Mouse (Mus musculus) thymus, adult 2 months (tissue): ENCODE data around the gene E330017A01Rik. TPM values are rescaled to one million over a fixed set of nuclear protein-coding genes. Genes with fewer than 3 reads are reported as not detected.

ENCODE experiments used
- DNase-seq: peaks from one replicate; pipeline ENCODE4 v3.0.0; 2021
- H3K27ac ChIP-seq: fragments of 200-500 bp; 2 replicates; pipeline ENCODE4 v1.5.1; 2012; ENCODE audit warnings: low read length, control low read depth; ENCODE audit not compliant: control insufficient read depth, insufficient read depth
- H3K27me3 ChIP-seq: fragments of 200-500 bp; 2 replicates; pipeline ENCODE4 v1.6.1; 2012; ENCODE audit warnings: mild to moderate bottlenecking, low read length, moderate library complexity, mixed read lengths; ENCODE audit not compliant: control insufficient read depth, insufficient read depth
- H3K36me3 ChIP-seq: fragments of 200-500 bp; 2 replicates; pipeline ENCODE4 v1.6.1; 2012; ENCODE audit warnings: mild to moderate bottlenecking, low read length, moderate library complexity; ENCODE audit not compliant: control insufficient read depth, insufficient read depth
- H3K4me1 ChIP-seq: fragments of 200-500 bp; replicated peaks from 2 replicates; pipeline ENCODE4 v1.6.1; 2012; ENCODE audit warnings: low read length; ENCODE audit not compliant: control insufficient read depth, insufficient read depth
- H3K4me3 ChIP-seq: fragments of 200-500 bp; 2 replicates; pipeline ENCODE4 v1.5.1; 2012; ENCODE audit warnings: mild to moderate bottlenecking, low read length, control low read depth, moderate library complexity; ENCODE audit not compliant: control insufficient read depth, insufficient read depth
- CTCF ChIP-seq: fragments of 200-500 bp; IDR thresholded peaks from 2 replicates; pipeline ENCODE4 v1.5.1; 2012; ENCODE audit warnings: mild to moderate bottlenecking, control low read depth, low read length, moderate library complexity, borderline replicate concordance; ENCODE audit not compliant: control insufficient read depth, poor library complexity, insufficient read depth; ENCODE audit errors: extremely low read depth
- POLR2A ChIP-seq: fragments of 200-500 bp; IDR thresholded peaks from 2 replicates; pipeline ENCODE4 v1.6.1; 2012; ENCODE audit warnings: mild to moderate bottlenecking, low read length, control low read depth, moderate library complexity; ENCODE audit not compliant: control insufficient read depth, poor library complexity, insufficient read depth; ENCODE audit errors: extremely low read depth
- WGBS: fragments of 180-500 bp; shearing (Covaris S2); methylation state at CpG from one replicate; pipeline ENCODE4 v1.1.7; 2018; 5-methylcytosine and 5-hydroxymethylcytosine counted together
- polyA plus RNA-seq: library from polyadenylated mRNA; depleted of rRNA; stranded (reverse); fragments of >200 nt; gene quantifications from 2 replicates; pipeline ENCODE4 v1.2.3, GENCODE M21; 2012; rRNA removed

Gene E330017A01Rik
- not detected in 2 replicates for polyA plus RNA-seq

DNA sequence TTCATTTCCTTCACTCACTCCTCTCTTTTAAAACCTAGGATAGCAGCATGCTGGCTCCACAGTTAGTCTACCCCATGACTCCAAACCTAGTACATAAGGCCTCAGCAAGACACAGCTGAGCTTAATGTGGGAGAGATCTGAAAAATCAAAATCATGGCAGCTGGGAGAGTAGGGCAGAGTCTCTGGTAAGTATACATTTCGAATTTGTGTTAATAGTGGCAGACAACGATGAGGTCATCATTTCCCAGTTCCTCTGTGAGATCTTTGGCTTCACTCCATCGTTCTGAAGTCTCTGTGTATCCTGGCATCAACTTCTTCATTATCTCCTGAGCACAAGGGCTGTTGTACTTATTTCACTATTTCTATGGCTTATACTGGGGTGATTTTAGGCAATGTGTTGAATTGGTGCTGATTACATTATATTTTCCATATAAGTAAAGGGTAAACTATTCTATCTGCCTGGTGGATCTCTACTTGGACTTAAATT lies at the start of gene E330017A01Rik:
Gene E330017A01Rik, minus strand, starts transcription at position 51 of the 487 bp plus-strand sequence.
- TF ChIP-seq POLR2A, result no peak
- TF ChIP-seq CTCF, result no peak
- WGBS, result 85% methylated on average over 3 of the region's 3 CpGs

DNA sequence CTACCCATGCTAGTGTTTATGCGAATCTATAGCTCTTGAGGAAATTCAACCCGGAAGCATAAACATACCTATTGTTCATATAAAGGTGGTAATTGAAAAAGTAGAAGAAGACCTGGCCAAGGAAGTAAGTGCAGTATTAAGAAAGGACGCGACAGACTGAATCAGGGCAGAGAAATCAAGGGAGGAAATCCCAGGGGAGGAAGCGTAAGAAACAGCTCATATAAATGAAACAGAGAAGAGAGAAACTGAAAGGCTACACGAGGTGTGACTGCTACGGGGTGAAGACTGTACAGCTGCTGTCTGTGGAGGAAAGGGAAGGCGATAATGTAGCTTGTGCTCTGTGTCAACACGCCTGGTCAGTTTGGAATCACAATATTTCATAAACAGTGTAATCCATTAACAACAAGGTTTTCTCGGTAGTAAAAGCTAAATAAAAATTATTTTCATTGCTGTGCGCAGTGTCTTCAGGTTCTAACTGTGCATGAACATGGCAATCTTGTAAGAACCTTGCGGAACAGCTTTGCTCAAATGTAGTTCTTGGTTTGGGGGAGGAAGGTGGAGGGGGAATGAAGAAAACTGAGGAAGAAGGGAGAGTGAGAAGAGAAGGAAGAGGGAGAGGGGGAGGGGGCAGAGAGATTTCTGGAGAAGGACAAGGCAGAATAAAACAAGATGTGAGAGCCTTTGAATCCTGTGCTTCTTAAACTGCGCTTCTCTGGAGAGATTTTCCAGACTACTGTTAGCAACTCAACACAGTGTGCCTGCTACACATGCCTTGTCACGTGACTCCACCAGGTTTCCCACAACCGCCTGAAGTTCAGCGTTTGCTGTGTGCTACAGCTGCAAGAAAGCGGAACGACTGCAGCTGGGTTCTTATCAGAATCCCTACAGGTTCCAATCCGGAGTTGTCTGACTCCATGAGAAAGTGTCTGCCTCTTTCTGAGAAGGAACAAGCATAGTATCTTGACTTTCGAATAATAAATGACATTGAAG lies 47.3 kb upstream of the E330017A01Rik start:
- Histone ChIP-seq H3K27ac (no peak overlapping the region), H3K36me3 (peaks cover 1% of the 10 kb centered on the region; the same call in 1 of the 2 replicates), H3K4me1 (no peaks in the 10 kb centered on the region), H3K27me3 (no peaks in the 10 kb centered on the region), H3K4me3 (no peak overlapping the region)
- 27% methylated on average over 20 of the region's 20 CpGs for WGBS
- TF ChIP-seq POLR2A (no peak), CTCF (no peak)
- DNase-seq, result peak; percentile 26

More for the DNA sequence above, at the start of gene E330017A01Rik:
- DNase-seq, result no peak
- Histone ChIP-seq H3K27ac (no peak within 1 kb of the TSS), H3K4me3 (no peak within 1 kb of the TSS), H3K36me3 (no peaks in the 10 kb centered on the region), H3K27me3 (no peaks in the 10 kb centered on the region), H3K4me1 (no peaks in the 10 kb centered on the region)

DNA sequence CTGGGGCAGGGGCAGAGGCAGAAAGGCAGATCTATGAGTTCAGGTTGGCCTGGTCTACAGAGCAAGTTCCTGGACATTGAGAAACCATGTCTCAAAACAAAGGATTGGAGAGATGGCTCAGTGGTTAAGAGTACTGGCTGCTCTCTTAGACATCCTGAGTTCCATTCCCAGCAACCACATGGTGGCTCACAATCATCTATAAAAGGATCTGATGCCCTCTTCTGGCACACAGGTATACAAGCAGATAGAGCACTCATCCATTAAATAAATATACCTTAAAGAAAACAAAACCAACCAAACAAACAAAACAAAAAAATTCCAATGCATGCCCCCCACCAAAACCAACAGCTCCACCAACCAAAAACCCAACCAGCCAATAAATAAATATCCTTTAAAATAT lies 46.0 kb upstream of the E330017A01Rik start:
- DNase-seq, result no peak
- no peak overlapping the region for H3K4me3 ChIP-seq
- peaks cover 5% of the 10 kb centered on the region; the same call in 1 of the 2 replicates for H3K36me3 ChIP-seq
- no peaks in the 10 kb centered on the region for H3K4me1 ChIP-seq
- no peak overlapping the region for H3K27ac ChIP-seq
- TF ChIP-seq CTCF (no peak), POLR2A (no peak)
- no peaks in the 10 kb centered on the region for H3K27me3 ChIP-seq

DNA sequence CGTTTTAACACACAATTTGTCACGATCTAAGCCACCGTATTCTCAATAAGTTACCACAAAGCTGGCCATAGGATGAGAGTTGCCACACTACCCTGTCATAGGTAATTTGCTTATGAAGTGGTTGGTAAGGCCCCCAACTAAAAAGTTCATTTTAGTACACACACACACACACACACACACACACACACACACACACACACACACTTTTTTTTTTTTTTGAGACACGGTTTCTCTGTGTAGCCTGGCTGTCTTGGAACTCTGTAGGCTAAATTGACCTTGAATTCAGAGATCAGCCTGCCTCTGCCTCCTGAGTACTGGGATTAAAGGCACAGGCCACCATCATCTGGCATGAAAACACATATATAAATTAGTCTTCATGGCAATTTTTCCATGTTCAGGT lies 45.4 kb upstream of the E330017A01Rik start:
- Histone ChIP-seq H3K36me3 (peaks cover 5% of the 10 kb centered on the region; the same call in 1 of the 2 replicates), H3K4me1 (no peaks in the 10 kb centered on the region), H3K27ac (no peak overlapping the region), H3K4me3 (no peak overlapping the region), H3K27me3 (no peaks in the 10 kb centered on the region)
- 94% methylated on average over 4 of the region's 4 CpGs for WGBS
- no peak for DNase-seq
- no peak for TF ChIP-seq CTCF
- no peak for TF ChIP-seq POLR2A

DNA sequence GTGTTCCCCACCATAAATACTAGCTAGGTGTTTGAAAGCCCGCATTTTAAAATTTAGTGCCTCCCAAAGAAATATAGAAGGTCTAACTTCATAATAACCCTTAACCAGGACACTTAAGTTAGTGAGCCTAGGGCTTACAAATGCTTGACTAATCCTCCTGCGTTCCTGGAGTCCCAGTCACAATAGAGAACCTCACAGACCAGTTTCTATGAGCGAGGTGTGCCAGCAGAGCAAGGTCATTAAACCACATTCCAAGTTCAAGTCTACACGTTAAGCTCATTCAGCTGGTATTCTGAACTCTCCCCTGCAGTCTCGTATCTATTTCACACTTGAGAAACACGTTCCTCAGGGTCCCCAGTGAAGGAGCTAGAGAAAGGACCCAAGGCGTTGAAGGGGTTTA lies 44.3 kb upstream of the E330017A01Rik start:
- H3K4me3 ChIP-seq, result no peak overlapping the region
- H3K27me3 ChIP-seq, result no peaks in the 10 kb centered on the region
- WGBS, result 95% methylated on average over 7 of the region's 7 CpGs
- no peak for DNase-seq
- no peak overlapping the region for H3K27ac ChIP-seq
- TF ChIP-seq CTCF, result no peak
- no peak for TF ChIP-seq POLR2A
- no peaks in the 10 kb centered on the region for H3K4me1 ChIP-seq
- peaks cover 7% of the 10 kb centered on the region; the same call in 1 of the 2 replicates for H3K36me3 ChIP-seq

DNA sequence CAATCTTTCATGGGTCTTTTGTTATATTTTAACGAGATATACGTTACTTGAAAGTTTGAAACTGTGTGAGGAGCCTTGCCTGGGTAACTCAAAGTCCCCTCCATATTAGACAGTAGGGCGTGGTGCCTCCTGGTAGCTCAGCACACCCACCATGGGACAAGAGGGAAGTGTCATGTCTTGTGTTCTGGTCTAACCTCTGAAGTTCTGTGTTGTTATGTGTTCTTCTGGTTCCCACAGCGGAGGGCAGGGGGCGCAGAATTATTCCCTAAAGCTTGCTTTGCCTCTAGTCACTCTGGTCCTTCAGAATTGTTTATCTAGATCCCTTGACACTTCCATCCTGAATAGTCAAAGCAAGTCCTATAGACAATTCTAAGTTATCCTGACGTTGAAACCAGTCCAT lies 43.5 kb upstream of the E330017A01Rik start:
- TF ChIP-seq CTCF, result no peak
- no peak for TF ChIP-seq POLR2A
- no peak for DNase-seq

DNA sequence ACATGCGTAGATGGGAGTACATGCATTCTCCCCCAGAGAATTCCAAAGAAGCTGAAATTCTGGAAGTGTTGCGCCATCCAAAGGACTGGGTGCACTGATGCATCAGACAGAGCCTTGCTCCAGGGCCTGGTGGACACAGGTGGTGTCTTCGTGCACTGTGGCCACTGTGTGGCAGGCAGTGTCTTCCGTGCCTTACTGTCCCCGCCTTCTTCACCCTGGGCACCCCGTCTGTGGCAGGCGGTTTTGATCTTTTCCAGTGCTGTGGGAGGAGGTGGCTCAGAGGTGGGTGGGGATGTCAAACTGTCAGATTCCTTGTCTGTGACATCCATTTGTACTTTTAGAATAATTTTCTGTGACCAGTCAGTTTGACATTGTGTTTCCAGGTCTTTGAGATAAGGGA lies 40.1 kb upstream of the E330017A01Rik start:
- no peak overlapping the region for H3K4me3 ChIP-seq
- no peaks in the 10 kb centered on the region for H3K4me1 ChIP-seq
- WGBS, result 74% methylated on average over 7 of the region's 7 CpGs
- no peak for TF ChIP-seq CTCF
- TF ChIP-seq POLR2A, result no peak
- H3K36me3 ChIP-seq, result peaks cover 31% of the 10 kb centered on the region; the same call in 1 of the 2 replicates
- no peaks in the 10 kb centered on the region for H3K27me3 ChIP-seq
- no peak overlapping the region for H3K27ac ChIP-seq
- DNase-seq, result no peak

More for the DNA sequence above, 43.5 kb upstream of the E330017A01Rik start:
- Histone ChIP-seq H3K4me3 (no peak overlapping the region), H3K36me3 (peaks cover 10% of the 10 kb centered on the region; the same call in 1 of the 2 replicates), H3K4me1 (no peaks in the 10 kb centered on the region), H3K27ac (no peak overlapping the region), H3K27me3 (no peaks in the 10 kb centered on the region)
- WGBS, result 96% methylated on average over 6 of the region's 6 CpGs
